Comparison of ENCODE assay signal across 39 mouse cellular contexts in genomic region chr11:70628431-70628830, GRCm38 (mm10). TPM values are rescaled to one million over a fixed set of nuclear protein-coding genes. Genes with fewer than 3 reads are reported as not detected.
"Had no signal": no experiment of that assay in that cellular context is flagged by ENCODE, and none has a peak within 500 bp of the region (broad histone marks: within the 10 kb centered on the region; RNA-seq: fewer than 3 reads in every experiment).

No protein-coding gene starts in this region.

- DNase-seq: gastrocnemius, adult 2 months; gastrocnemius, postnatal 10 days; gastrocnemius, postnatal 25 days; heart, adult 18-20 months; heart, postnatal 10 days; heart, postnatal 4 days; kidney, adult 18-20 months; kidney, adult 8-10 months; kidney, postnatal 10 days; kidney, postnatal 25 days; kidney, postnatal 4 days; liver had no signal

- H3K4me3 ChIP-seq: gastrocnemius, adult 2 months; heart, embryonic 10.5 days; heart, embryonic 12.5 days; hindbrain, embryonic 10.5 days; hindbrain, embryonic 12.5 days; intestine, embryonic 15.5 days; layer of hippocampus, adult 2 months; left cerebral cortex, adult 2 months; limb, embryonic 10.5 days; limb, embryonic 12.5 days had no signal

- H3K4me2 ChIP-seq: heart, embryonic 12.5 days; hindbrain, embryonic 12.5 days; hindbrain, embryonic 14.5 days; intestine, embryonic 15.5 days; limb, embryonic 12.5 days had no signal

- H3K36me3 ChIP-seq: heart, embryonic 10.5 days; heart, embryonic 12.5 days; hindbrain, embryonic 10.5 days; hindbrain, embryonic 12.5 days; intestine, embryonic 15.5 days; limb, embryonic 10.5 days; limb, embryonic 12.5 days had no signal

- H3K27me3 ChIP-seq: heart, embryonic 12.5 days; hindbrain, embryonic 12.5 days; intestine, embryonic 15.5 days; limb, embryonic 12.5 days had no signal

- H3K9me3 ChIP-seq: heart, embryonic 10.5 days; heart, embryonic 12.5 days; hindbrain, embryonic 10.5 days; hindbrain, embryonic 12.5 days; intestine, embryonic 15.5 days; limb, embryonic 10.5 days; limb, embryonic 12.5 days had no signal

- ATAC-seq: hindbrain, embryonic 16.5 days; inflammation-experienced regulatory T-cells, adult 6 months; intestine, embryonic 15.5 days; intestine, postnatal 0 days had no signal

- H3K4me1 ChIP-seq: heart, embryonic 12.5 days; hindbrain, embryonic 10.5 days; hindbrain, embryonic 12.5 days; intestine, embryonic 15.5 days; limb, embryonic 10.5 days; limb, embryonic 12.5 days had no signal

- H3K27ac ChIP-seq: gastrocnemius, adult 2 months; heart, embryonic 10.5 days; hindbrain, embryonic 10.5 days; hindbrain, embryonic 12.5 days; hindbrain, embryonic 14.5 days; intestine, embryonic 15.5 days; layer of hippocampus, adult 2 months; left cerebral cortex, adult 2 months; limb, embryonic 10.5 days; limb, embryonic 12.5 days had no signal

- H3K9ac ChIP-seq: heart, embryonic 12.5 days; hindbrain, embryonic 12.5 days; hindbrain, embryonic 14.5 days; intestine, embryonic 15.5 days; limb, embryonic 12.5 days had no signal

RNA-seq across cellular contexts. Expression of gene Chrne, which starts 9.4 kb away (rescaled TPM):
- total RNA-seq: granulocyte monocyte progenitor cell, adult 5-6 weeks; heart, adult 18-20 months; heart, adult 8-10 months; heart, postnatal 10 days; heart, postnatal 25 days; heart, postnatal 4 days; layer of hippocampus, adult 2 months; left cerebral cortex, adult 2 months; left cerebral cortex, postnatal 14 days; left cerebral cortex, postnatal 36 days had no signal
- polyA plus RNA-seq: heart, embryonic 10.5 days; heart, embryonic 14.5 days; heart, embryonic 16.5 days; hindbrain, embryonic 10.5 days; hindbrain, embryonic 12.5 days; hindbrain, embryonic 14.5 days; hindbrain, embryonic 16.5 days; intestine, embryonic 15.5 days; kidney, embryonic 14.5 days; limb, embryonic 10.5 days; limb, embryonic 12.5 days had no signal

RNA-seq across cellular contexts. Expression of gene Gp1ba, which starts 10.5 kb away (rescaled TPM):
- total RNA-seq: gastrocnemius, adult 2 months; gastrocnemius, postnatal 25 days; granulocyte monocyte progenitor cell, adult 5-6 weeks; layer of hippocampus, adult 2 months; layer of hippocampus, postnatal 10 days; layer of hippocampus, postnatal 25 days; left cerebral cortex, adult 2 months; left cerebral cortex, postnatal 14 days; left cerebral cortex, postnatal 36 days had no signal
- polyA plus RNA-seq: frontal cortex, adult 2 months had no signal

RNA-seq across cellular contexts. Expression of gene 4930544D05Rik, which starts 12.8 kb away (rescaled TPM):
- total RNA-seq: gastrocnemius, adult 2 months; gastrocnemius, postnatal 10 days; gastrocnemius, postnatal 25 days; gastrocnemius, postnatal 4 days; granulocyte monocyte progenitor cell, adult 5-6 weeks; heart, adult 18-20 months; heart, adult 8-10 months; heart, postnatal 10 days; heart, postnatal 25 days; heart, postnatal 4 days; left cerebral cortex, postnatal 36 days had no signal
- polyA plus RNA-seq: frontal cortex, adult 2 months; heart, embryonic 10.5 days; heart, embryonic 12.5 days; heart, embryonic 14.5 days; heart, embryonic 16.5 days; hindbrain, embryonic 10.5 days; hindbrain, embryonic 12.5 days; hindbrain, embryonic 14.5 days; hindbrain, embryonic 16.5 days; inflammation-experienced regulatory T-cells, adult 6 months; intestine, embryonic 15.5 days; intestine, postnatal 0 days; kidney, embryonic 14.5 days; kidney, embryonic 16.5 days; limb, embryonic 10.5 days; limb, embryonic 12.5 days; limb, embryonic 14.5 days had no signal
